Mouse (Mus musculus) kidney, adult 11 months (tissue): ENCODE measurements around the gene Cox4i2.
A peak's percentile ranks its signal among the peaks of the same experiment; 100 is the strongest.

Experiments
- DNase-seq: peaks from one replicate; pipeline ENCODE4 v3.0.0; 2022

Gene Cox4i2

GRCm38 (mm10) chr2:152753944-152754711 lies at the start of gene Cox4i2:
Gene Cox4i2, plus strand, starts transcription at chr2:152754173.
- DNase-seq = no peak

GRCm38 (mm10) chr2:152704256-152704605 lies 49.7 kb upstream of the Cox4i2 start:
- no peak for DNase-seq

- DNase-seq = no peak
Measured at GRCm38 (mm10) chr2:152704811-152705370, 49.1 kb upstream of the Cox4i2 start.

GRCm38 (mm10) chr2:152705993-152706571 lies 47.9 kb upstream of the Cox4i2 start:
- DNase-seq = peak; percentile 64

GRCm38 (mm10) chr2:152707186-152707585 lies 46.8 kb upstream of the Cox4i2 start:
- DNase-seq = no peak

- DNase-seq = peak; percentile 95
Measured at GRCm38 (mm10) chr2:152707627-152708026, 46.3 kb upstream of the Cox4i2 start.

- DNase-seq = no peak
Measured at GRCm38 (mm10) chr2:152709066-152709465, 44.9 kb upstream of the Cox4i2 start.

- DNase-seq = no peak
Measured at GRCm38 (mm10) chr2:152716241-152716772, 37.7 kb upstream of the Cox4i2 start.

GRCm38 (mm10) chr2:152717652-152718051 lies 36.3 kb upstream of the Cox4i2 start:
- no peak for DNase-seq

- no peak for DNase-seq
Measured at GRCm38 (mm10) chr2:152718076-152718475, 35.9 kb upstream of the Cox4i2 start.

- DNase-seq = no peak
Measured at GRCm38 (mm10) chr2:152723651-152724331, 30.2 kb upstream of the Cox4i2 start.

- no peak for DNase-seq
Measured at GRCm38 (mm10) chr2:152724332-152724723, 29.6 kb upstream of the Cox4i2 start.

GRCm38 (mm10) chr2:152725178-152725750 lies 28.7 kb upstream of the Cox4i2 start:
- DNase-seq = no peak

- DNase-seq = no peak
Measured at GRCm38 (mm10) chr2:152726213-152726612, 27.8 kb upstream of the Cox4i2 start.

- DNase-seq = no peak
Measured at GRCm38 (mm10) chr2:152726751-152727335, 27.1 kb upstream of the Cox4i2 start.

- DNase-seq = peak; percentile 69
Measured at GRCm38 (mm10) chr2:152727795-152728510, 26.0 kb upstream of the Cox4i2 start.

GRCm38 (mm10) chr2:152728594-152728993 lies 25.4 kb upstream of the Cox4i2 start:
- DNase-seq = no peak

GRCm38 (mm10) chr2:152729013-152729635 lies 24.8 kb upstream of the Cox4i2 start:
- DNase-seq = peak; percentile 75

GRCm38 (mm10) chr2:152729636-152730020 lies 24.3 kb upstream of the Cox4i2 start:
- peak; percentile 56 for DNase-seq

GRCm38 (mm10) chr2:152733201-152733600 lies 20.8 kb upstream of the Cox4i2 start:
- peak; percentile 50 for DNase-seq

- DNase-seq = no peak
Measured at GRCm38 (mm10) chr2:152734501-152734900, 19.5 kb upstream of the Cox4i2 start.
